Mouse (Mus musculus) intestine, embryonic 16.5 days (tissue): ENCODE measurements around the gene Acsm1. TPM values are rescaled to one million over a fixed set of nuclear protein-coding genes. Genes with fewer than 3 reads are reported as not detected.
A peak's percentile ranks its signal among the peaks of the same experiment; 100 is the strongest.

Experiments
- ATAC-seq: fragments of 200-750 bp; cut with Nextera tagmentation; 2 replicates; pipeline ENCODE4 v1.8.0; 2017; ENCODE audit warnings: moderate TSS enrichment, moderate library complexity
- H3K27ac ChIP-seq: fragments of 300-500 bp; sonication (generic); 2 replicates; pipeline ENCODE4 v1.5.1; 2014; ENCODE audit warnings: mild to moderate bottlenecking, low read length
- H3K27me3 ChIP-seq: fragments of 300-500 bp; sonication (generic); replicated peaks from 2 replicates; pipeline ENCODE4 v1.6.1; 2014; ENCODE audit warnings: low read length, control low read depth, mixed read lengths; ENCODE audit not compliant: control insufficient read depth, insufficient read depth
- H3K36me3 ChIP-seq: fragments of 300-500 bp; sonication (generic); 2 replicates; pipeline ENCODE4 v1.6.1; 2014; ENCODE audit warnings: low read length, control low read depth; ENCODE audit not compliant: control insufficient read depth, insufficient read depth
- H3K4me1 ChIP-seq: fragments of 300-500 bp; sonication (generic); 2 replicates; pipeline ENCODE4 v1.6.1; 2014; ENCODE audit warnings: low read length, control low read depth, mixed read lengths; ENCODE audit not compliant: control insufficient read depth, insufficient read depth
- H3K4me2 ChIP-seq: fragments of 300-500 bp; sonication (generic); 2 replicates; pipeline ENCODE4 v1.6.1; 2014; ENCODE audit warnings: low read depth, low read length, control low read depth
- H3K4me3 ChIP-seq: fragments of 300-500 bp; sonication (generic); 2 replicates; pipeline ENCODE4 v1.5.1; 2014; ENCODE audit warnings: mild to moderate bottlenecking, low read length
- H3K9ac ChIP-seq: fragments of 300-500 bp; sonication (generic); 2 replicates; pipeline ENCODE4 v1.6.1; 2014; ENCODE audit warnings: low read depth, low read length
- H3K9me3 ChIP-seq: fragments of 300-500 bp; sonication (generic); 2 replicates; pipeline ENCODE4 v1.6.1; 2016; ENCODE audit warnings: low read length, control low read depth; ENCODE audit not compliant: control insufficient read depth
- WGBS: fragments of 180-500 bp; shearing (Covaris S2); extraction: QIAGEN DNeasy Blood & Tissue Kit; methylation state at CpG from one replicate; pipeline ENCODE4 v1.1.7; 2014; 5-methylcytosine and 5-hydroxymethylcytosine counted together
- polyA plus RNA-seq: library from polyadenylated mRNA; unstranded; fragments of >200 nt; fragmentation: Nextera tagmentation; extraction: Ambion mirVana; gene quantifications from 2 replicates; pipeline ENCODE4 v1.2.1, GENCODE M21; 2015

Acsm1 gene
- polyA plus RNA-seq, 1 experiment from 2014 or later: 0.09 TPM

DNA sequence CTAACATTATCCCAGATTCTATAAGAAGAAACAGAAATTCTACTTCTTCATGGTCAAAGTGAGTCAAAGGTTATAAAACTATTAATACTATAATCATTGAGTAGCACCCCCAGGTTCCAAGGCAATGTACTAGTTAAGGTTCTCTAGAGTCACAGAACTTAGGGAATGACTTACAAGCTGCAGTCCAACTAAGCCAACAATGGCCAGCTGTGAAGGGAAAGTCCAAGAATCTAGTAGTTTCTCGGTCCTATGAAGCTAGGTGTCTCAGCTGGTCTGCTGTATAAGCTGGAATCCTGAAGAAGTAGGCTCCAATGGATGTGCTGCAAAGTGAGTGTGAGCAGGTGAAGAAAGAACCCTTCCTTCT is 4.9 kb upstream of the Acsm1 start:
- Histone ChIP-seq H3K4me1 (no peaks in the 10 kb centered on the region), H3K36me3 (no peaks in the 10 kb centered on the region), H3K27me3 (no peaks in the 10 kb centered on the region), H3K4me3 (no peak overlapping the region), H3K4me2 (no peak overlapping the region), H3K27ac (no peak overlapping the region), H3K9me3 (no peaks in the 10 kb centered on the region), H3K9ac (no peak overlapping the region)
- 63% methylated on average over 1 of the region's 1 CpGs for WGBS
- ATAC-seq: no peak

DNA sequence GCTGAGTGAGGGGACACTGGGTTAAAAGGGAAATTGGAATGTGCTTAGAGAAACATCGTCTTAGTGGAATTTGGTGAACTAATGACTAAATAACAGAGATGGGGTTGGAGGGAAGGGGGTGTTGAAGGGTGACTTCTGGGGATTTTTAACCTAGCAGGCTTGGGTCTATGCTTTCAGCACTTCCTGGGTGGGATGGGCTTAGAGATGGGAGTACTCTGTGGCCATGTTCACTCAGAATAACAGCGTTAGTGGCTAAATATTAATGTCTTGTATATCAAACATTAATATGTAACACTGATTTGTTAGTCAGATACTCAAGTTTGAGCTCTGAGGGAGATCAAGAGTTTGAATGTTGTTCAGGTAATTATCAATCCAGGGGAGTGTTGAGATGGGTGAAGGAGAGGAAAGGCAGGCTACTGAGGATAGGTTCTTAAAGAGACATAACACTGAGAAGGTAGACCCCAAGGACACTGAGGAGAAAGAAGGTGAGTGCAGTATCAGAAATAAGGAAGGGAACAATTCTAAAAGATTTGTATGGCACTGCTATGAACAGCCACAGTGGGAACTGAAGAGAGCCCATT is 1.8 kb upstream of the Acsm1 start:
- no peaks in the 10 kb centered on the region for H3K36me3 ChIP-seq
- no peak overlapping the region for H3K27ac ChIP-seq
- no peaks in the 10 kb centered on the region for H3K4me1 ChIP-seq
- no peak for ATAC-seq
- no peaks in the 10 kb centered on the region for H3K27me3 ChIP-seq
- no peak overlapping the region for H3K9ac ChIP-seq
- no peak overlapping the region for H3K4me2 ChIP-seq
- H3K9me3 ChIP-seq: no peaks in the 10 kb centered on the region
- H3K4me3 ChIP-seq: no peak overlapping the region
- 72% methylated on average over 2 of the region's 2 CpGs for WGBS

- Histone ChIP-seq H3K4me1 (no peaks in the 10 kb centered on the region), H3K27ac (no peak overlapping the region), H3K9ac (no peak overlapping the region), H3K36me3 (no peaks in the 10 kb centered on the region), H3K4me3 (no peak overlapping the region), H3K4me2 (no peak overlapping the region), H3K9me3 (no peaks in the 10 kb centered on the region), H3K27me3 (no peaks in the 10 kb centered on the region)
- ATAC-seq: no peak
- WGBS: 76% methylated on average over 9 of the region's 9 CpGs
These were observed 731 bp upstream of the Acsm1 start for GRCm38 (mm10) chr7:119605926-119606663.

DNA sequence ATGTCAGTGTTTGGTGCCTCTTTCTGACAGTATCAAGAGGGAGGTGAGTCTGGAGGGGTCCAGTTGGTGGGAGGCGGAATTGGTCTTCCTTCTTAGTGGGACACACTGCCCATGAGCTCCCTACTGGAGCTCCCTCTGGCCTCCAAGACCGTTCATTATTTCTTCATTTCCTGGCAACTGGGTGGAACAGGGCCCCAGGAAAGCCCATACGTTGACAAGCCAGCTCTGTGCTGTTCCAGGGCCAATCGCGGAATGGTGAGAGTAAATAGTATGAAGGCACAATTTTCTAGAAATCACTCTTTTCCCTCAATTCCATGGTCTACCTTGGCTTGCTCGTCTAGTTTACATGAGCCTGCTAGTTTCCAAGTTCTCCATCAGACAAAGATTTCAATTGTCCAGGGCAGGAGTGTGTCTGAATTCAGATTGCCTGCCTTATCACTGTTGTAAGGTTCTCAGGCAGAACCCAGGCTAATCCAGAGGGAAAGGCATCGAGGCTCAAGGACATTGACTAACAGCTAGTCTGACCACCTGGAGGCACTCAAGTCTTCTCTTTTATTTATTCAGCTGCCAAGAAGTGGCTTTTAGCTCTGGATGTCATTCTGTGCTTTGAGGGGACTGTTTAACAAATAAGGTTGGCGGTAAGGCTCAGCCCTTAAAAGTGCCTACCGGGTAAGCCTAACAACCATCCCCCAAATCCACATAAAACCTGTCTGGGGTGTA is 1.1 kb downstream of the Acsm1 start:
- H3K27me3 ChIP-seq: no peaks in the 10 kb centered on the region
- no peak overlapping the region for H3K4me3 ChIP-seq
- no peak overlapping the region for H3K9ac ChIP-seq
- H3K9me3 ChIP-seq: no peaks in the 10 kb centered on the region
- no peak for ATAC-seq
- no peaks in the 10 kb centered on the region for H3K4me1 ChIP-seq
- 73% methylated on average over 9 of the region's 9 CpGs for WGBS
- H3K27ac ChIP-seq: no peak overlapping the region
- H3K4me2 ChIP-seq: no peak overlapping the region
- H3K36me3 ChIP-seq: no peaks in the 10 kb centered on the region

DNA sequence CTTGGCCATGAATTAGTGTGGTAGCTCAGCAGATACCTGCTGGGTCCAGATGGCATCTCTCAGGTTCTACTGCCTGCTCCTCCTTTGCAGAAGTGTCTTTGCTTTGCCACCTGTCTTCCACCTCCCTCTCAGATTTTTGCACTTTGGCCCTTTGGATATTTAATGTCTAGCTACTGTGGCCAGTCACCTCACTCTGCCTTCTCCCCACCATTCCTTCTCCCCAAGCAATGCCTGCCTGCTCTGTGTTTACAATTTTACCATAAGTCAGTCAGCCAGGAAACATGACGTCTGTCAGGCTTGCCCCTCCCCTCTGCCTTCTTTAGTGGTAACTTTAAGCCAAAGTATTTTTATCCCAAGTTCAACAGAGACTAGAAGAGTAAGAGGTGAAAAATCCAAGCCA is 9.7 kb downstream of the Acsm1 start:
- H3K4me1 ChIP-seq: no peaks in the 10 kb centered on the region
- no peaks in the 10 kb centered on the region for H3K36me3 ChIP-seq
- no peak overlapping the region for H3K4me2 ChIP-seq
- no peak overlapping the region for H3K27ac ChIP-seq
- no peak overlapping the region for H3K4me3 ChIP-seq
- WGBS: 32% methylated on average over 1 of the region's 1 CpGs
- no peaks in the 10 kb centered on the region for H3K9me3 ChIP-seq
- H3K9ac ChIP-seq: no peak overlapping the region
- ATAC-seq: no peak
- H3K27me3 ChIP-seq: no peaks in the 10 kb centered on the region

DNA sequence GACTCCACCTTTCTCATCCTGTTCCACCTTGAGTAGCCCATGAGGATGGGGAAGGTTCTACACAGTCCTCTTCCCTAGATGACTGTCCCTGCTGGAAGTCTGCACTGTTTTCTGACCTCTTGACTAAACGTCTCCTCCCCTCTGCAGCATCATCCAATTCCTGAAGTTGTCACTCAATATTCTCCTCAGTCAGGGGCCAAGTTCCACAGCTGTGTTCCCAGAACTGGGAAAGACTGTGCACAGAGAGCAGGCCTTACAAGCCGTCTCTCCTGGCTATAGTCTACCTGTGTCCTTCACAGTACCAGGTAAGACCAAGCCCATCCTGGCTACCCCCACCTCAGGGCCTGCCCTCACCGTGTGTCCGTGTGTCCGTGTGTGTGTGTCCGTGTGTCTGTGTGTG is 10.8 kb downstream of the Acsm1 start:
- Histone ChIP-seq H3K4me3 (no peak overlapping the region), H3K9ac (no peak overlapping the region), H3K27me3 (no peaks in the 10 kb centered on the region), H3K27ac (no peak overlapping the region), H3K4me1 (no peaks in the 10 kb centered on the region), H3K36me3 (no peaks in the 10 kb centered on the region), H3K9me3 (no peaks in the 10 kb centered on the region), H3K4me2 (no peak overlapping the region)
- ATAC-seq: no peak
- 88% methylated on average over 6 of the region's 6 CpGs for WGBS

DNA sequence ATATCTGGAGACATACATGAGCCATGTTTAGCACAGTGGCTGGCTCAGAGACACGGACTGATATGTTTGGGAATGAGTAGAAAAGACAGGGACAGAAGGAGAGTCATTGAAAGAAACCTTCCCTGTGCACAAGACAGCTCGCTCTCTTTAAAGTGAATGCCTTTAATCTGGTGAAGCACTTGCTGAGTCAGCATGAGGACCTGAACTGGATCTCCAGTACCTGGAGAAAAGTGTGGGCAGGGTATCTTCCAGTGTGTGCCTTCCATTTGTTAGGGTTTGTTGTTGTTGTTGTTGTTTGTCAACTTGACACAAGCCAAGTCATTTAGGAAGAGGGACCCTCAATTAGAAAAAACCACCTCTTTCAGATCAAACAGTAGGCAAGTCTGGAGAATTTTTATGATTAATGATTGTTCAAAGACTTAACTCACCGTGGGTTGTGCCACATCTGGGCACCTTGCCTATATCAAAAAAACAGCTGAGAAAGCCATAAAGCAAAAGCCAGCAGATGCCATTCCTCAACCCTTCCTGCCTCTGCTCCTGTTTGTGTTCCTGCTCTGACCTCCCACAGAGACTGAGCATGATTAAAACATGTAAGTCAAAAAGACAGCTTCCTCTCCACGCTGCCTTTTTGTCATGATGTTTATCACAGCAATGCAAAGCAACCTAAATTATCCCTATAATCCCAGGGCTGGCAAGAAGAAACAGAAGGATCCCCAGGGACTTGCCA is 11.5 kb downstream of the Acsm1 start:
- no peaks in the 10 kb centered on the region for H3K4me1 ChIP-seq
- H3K27me3 ChIP-seq: no peaks in the 10 kb centered on the region
- WGBS: 49% methylated on average over 4 of the region's 4 CpGs
- ATAC-seq: no peak
- H3K9ac ChIP-seq: no peak overlapping the region
- no peak overlapping the region for H3K4me3 ChIP-seq
- no peak overlapping the region for H3K27ac ChIP-seq
- H3K4me2 ChIP-seq: no peak overlapping the region
- H3K36me3 ChIP-seq: no peaks in the 10 kb centered on the region
- H3K9me3 ChIP-seq: no peaks in the 10 kb centered on the region

DNA sequence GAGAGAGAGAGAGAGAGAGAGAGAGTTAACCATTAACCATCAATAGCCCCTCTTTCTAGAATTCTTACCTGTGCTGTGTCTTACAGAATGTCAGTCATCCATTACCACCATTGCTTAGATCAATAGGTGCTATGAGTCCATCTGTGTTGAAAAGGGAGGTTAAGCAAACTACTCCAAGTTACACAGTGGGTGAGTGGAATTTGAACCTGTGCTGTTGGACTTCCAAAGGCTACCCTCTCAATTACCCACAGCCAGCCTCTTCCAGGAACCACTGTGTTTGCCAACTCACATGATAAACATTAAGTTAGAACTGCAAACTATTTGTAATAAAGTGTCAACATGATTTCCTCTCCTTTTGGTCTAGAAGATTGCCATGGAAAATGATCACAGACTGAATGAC is 13.3 kb downstream of the Acsm1 start:
- Histone ChIP-seq H3K27me3 (no peaks in the 10 kb centered on the region), H3K27ac (no peak overlapping the region)
- peak; percentile 46; the same call in 1 of the 2 replicates for ATAC-seq

GRCm38 (mm10) chr7:119638773-119639172 is 31.9 kb downstream of the Acsm1 start:
- no peaks in the 10 kb centered on the region for H3K9me3 ChIP-seq
- no peak overlapping the region for H3K4me2 ChIP-seq
- no peak overlapping the region for H3K9ac ChIP-seq
- H3K4me1 ChIP-seq: no peaks in the 10 kb centered on the region
- no peak overlapping the region for H3K27ac ChIP-seq
- H3K36me3 ChIP-seq: no peaks in the 10 kb centered on the region
- H3K27me3 ChIP-seq: no peaks in the 10 kb centered on the region
- no peak for ATAC-seq
- no peak overlapping the region for H3K4me3 ChIP-seq

More for the DNA sequence above, 13.3 kb downstream of the Acsm1 start:
- H3K4me2 ChIP-seq: no peak overlapping the region
- no peak overlapping the region for H3K4me3 ChIP-seq
- no peaks in the 10 kb centered on the region for H3K9me3 ChIP-seq
- H3K4me1 ChIP-seq: no peaks in the 10 kb centered on the region
- no peak overlapping the region for H3K9ac ChIP-seq
- no peaks in the 10 kb centered on the region for H3K36me3 ChIP-seq
